Mouse (Mus musculus): ENCODE measurements at regions not wholly inside any gene's neighbourhood (a gene's known extent, or its start where the extent isn't known, plus 50 kb on each side); places are given as distances from the start of the nearest gene placed in this dataset.
"Not testable (repeated sequence)": the region's sequence is repeated elsewhere in the genome, so short reads cannot be mapped to it uniquely, and the experiment has no call there.

DNA sequence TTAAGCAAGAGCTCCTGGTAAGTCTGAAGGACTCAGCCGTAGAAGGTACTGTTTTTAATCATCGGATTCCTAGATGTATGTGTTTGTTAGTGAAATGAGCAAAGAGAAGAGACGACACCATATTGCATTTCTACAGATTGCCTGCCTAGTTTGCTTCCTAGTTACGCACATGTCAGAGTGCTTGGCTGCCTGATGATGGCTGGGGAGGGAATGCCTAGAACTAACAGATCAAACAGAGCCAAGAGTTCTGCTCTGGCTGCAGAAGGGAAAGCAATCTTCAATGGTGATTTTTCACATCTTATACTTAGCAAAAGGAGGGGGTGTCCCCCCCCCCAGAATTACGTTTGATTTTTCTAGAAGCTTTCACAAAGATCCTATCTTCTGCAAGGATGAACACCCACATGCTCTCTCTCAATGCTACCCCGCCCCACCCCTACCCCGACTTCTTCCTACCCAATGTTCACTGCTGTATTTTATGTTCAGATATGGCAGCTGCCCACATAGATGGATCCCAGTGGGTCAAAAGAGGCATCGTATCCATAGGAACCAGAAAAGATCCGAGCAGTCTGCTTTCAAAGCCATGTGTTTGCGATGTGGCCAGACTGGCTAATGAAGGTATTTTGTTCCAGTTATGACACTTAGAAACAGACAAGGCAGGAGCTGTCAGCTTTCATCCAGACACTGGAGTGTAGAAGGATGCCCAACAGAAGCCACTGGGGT is 228.1 kb downstream of the Enc1 start:
- peak overlapping the region; percentile 54 for H3K27ac ChIP-seq (ENCODE audit: low read depth, low read length)

GRCm38 (mm10) chr13:97466585-97466984 is 225.7 kb downstream of the Enc1 start:
- WGBS = 81% methylated on average over 1 of the region's 1 CpGs
- H3K27me3 ChIP-seq (ENCODE audit: insufficient read depth, low read length) = not testable (repeated sequence)

More for the DNA sequence above, 228.1 kb downstream of the Enc1 start:
- DNase-seq (peak; percentile 67), ATAC-seq (peak; percentile 89)
- Histone ChIP-seq H3K36me3 (ENCODE audit: insufficient read depth) (no peaks in the 10 kb centered on the region), H3K27me3 (ENCODE audit: insufficient read depth, low read length) (no peaks in the 10 kb centered on the region), H3K4me2 (ENCODE audit: low read depth) (no peak overlapping the region), H3K4me3 (ENCODE audit: low read depth, low read length) (no peak overlapping the region), H3K4me1 (ENCODE audit: insufficient read depth) (no peaks in the 10 kb centered on the region; the same call in 1 of the 2 replicates), H3K9ac (no peak overlapping the region), H3K9me3 (ENCODE audit: low read length) (no peaks in the 10 kb centered on the region)
- TF ChIP-seq CTCF (IDR thresholded peaks at IDR 0.05; ENCODE audit: low read depth) = no peak
- WGBS = 47% methylated on average over 10 of the region's 10 CpGs

DNA sequence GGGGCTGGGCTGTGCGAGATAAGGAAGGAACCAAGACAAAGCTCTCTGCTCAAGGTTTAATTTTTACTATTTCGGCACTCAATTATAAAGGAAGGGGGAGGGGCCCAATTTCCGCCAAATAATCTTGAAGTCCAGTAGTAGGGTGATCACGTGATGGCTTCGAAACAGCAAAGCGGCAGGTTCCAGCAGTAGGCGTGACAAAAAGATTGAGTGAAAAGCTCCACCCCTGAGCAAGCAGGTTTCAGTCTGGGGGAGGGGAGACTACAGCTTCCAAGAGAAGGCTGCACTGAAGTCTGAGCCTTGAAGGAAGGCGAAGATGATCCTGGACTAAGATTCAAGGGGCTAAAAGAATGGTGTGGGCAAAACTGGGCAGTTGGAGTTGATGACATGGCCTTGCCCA is 222.9 kb downstream of the Enc1 start:
- no peaks in the 10 kb centered on the region for H3K36me3 ChIP-seq (ENCODE audit: insufficient read depth)
- no peaks in the 10 kb centered on the region for H3K9me3 ChIP-seq (ENCODE audit: low read length)
- H3K4me3 ChIP-seq (ENCODE audit: low read depth, low read length) = no peak overlapping the region
- H3K4me2 ChIP-seq (ENCODE audit: low read depth) = no peak overlapping the region
- ATAC-seq = no peak
- no peak overlapping the region for H3K27ac ChIP-seq (ENCODE audit: low read depth, low read length)
- DNase-seq = no peak
- no peaks in the 10 kb centered on the region for H3K4me1 ChIP-seq (ENCODE audit: insufficient read depth)
- 96% methylated on average over 7 of the region's 8 CpGs for WGBS
- H3K9ac ChIP-seq = no peak overlapping the region
- TF ChIP-seq CTCF (IDR thresholded peaks at IDR 0.05; ENCODE audit: low read depth) = no peak
- no peaks in the 10 kb centered on the region for H3K27me3 ChIP-seq (ENCODE audit: insufficient read depth, low read length)

More at GRCm38 (mm10) chr13:97466585-97466984, 225.7 kb downstream of the Enc1 start:
- not testable (repeated sequence) for H3K36me3 ChIP-seq (ENCODE audit: insufficient read depth); H3K4me3 ChIP-seq (ENCODE audit: low read depth, low read length); H3K9me3 ChIP-seq (ENCODE audit: low read length); H3K27ac ChIP-seq (ENCODE audit: low read depth, low read length); H3K9ac ChIP-seq; ATAC-seq; H3K4me1 ChIP-seq (ENCODE audit: insufficient read depth); DNase-seq; H3K4me2 ChIP-seq (ENCODE audit: low read depth)

- no peaks in the 10 kb centered on the region for H3K27me3 ChIP-seq (ENCODE audit: insufficient read depth, low read length)
- H3K4me2 ChIP-seq (ENCODE audit: low read depth) = no peak overlapping the region
- WGBS = 80% methylated on average over 2 of the region's 2 CpGs
- TF ChIP-seq CTCF (IDR thresholded peaks at IDR 0.05; ENCODE audit: low read depth) = no peak
- H3K9me3 ChIP-seq (ENCODE audit: low read length) = no peaks in the 10 kb centered on the region
- H3K36me3 ChIP-seq (ENCODE audit: insufficient read depth) = no peaks in the 10 kb centered on the region
- no peak for DNase-seq
- no peak for ATAC-seq
- no peak overlapping the region for H3K9ac ChIP-seq
- no peak overlapping the region for H3K27ac ChIP-seq (ENCODE audit: low read depth, low read length)
- no peaks in the 10 kb centered on the region for H3K4me1 ChIP-seq (ENCODE audit: insufficient read depth)
- H3K4me3 ChIP-seq (ENCODE audit: low read depth, low read length) = no peak overlapping the region
Measured at GRCm38 (mm10) chr13:97462884-97463235, 222.0 kb downstream of the Enc1 start.

DNA sequence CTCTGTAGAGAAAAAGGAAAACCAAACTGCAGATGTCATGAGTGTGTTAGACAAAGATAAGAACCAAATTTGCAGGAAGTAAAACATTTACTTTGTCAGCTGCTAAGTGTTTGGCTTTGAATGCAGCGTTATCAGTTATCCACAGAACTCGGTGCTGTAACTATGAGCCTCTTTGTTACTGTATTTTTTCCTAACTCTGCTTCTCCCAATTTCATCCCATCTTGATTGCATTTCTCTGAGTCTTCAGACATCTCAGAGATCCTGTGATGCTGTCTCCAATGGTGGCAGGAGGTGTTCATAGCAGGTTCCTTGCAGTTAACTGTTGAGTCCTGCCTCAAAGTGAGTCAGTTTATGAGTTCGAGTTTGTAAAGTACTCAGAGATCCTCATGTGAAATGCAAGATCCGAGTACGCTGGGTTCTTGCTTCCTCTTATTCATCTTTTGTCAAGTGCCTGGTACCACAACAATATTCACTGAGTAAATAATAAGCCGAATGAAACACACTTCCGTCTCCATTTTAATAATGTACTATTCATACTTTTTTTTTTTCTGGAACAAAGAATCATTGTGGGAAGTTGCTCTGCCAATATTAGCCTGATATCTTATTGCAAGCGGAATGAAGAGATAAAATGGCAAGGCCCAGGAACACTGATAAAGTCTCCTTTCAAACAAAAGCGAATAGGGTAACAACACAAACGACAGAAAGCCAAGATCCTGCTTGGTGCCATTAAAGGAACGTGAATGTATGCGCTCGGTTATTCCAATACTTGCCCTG is 221.4 kb downstream of the Enc1 start:
- DNase-seq (no peak), ATAC-seq (no peak)
- no peaks in the 10 kb centered on the region for H3K9me3 ChIP-seq (ENCODE audit: low read length)

DNA sequence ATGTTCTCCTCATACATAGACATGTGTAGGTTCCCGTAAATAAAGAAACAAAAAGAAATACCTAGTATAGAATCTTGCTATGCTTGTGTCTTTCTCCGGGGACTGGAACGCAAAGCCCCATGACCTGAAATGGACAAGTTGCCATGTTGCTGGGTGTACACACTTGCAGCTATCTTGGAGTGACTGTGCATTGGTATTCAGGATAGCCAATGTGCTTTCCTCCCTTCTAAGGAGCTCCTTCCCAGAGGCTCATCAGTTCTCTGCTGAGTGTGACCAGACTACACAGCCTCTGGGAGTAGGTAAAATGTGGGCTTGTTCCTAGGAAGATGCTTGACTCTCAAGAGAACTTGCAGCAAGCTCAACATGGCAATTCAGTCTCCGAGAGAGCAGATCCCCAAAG is 220.3 kb downstream of the Enc1 start:
- Histone ChIP-seq H3K4me2 (ENCODE audit: low read depth) (no peak overlapping the region), H3K9me3 (ENCODE audit: low read length) (no peaks in the 10 kb centered on the region), H3K27me3 (ENCODE audit: insufficient read depth, low read length) (no peaks in the 10 kb centered on the region), H3K36me3 (ENCODE audit: insufficient read depth) (no peaks in the 10 kb centered on the region), H3K9ac (no peak overlapping the region), H3K4me1 (ENCODE audit: insufficient read depth) (no peaks in the 10 kb centered on the region), H3K4me3 (ENCODE audit: low read depth, low read length) (no peak overlapping the region), H3K27ac (ENCODE audit: low read depth, low read length) (no peak overlapping the region)
- TF ChIP-seq CTCF (IDR thresholded peaks at IDR 0.05; ENCODE audit: low read depth) = no peak
- ATAC-seq (no peak), DNase-seq (no peak)
- WGBS = 95% methylated on average over 4 of the region's 4 CpGs

More for the DNA sequence above, 221.4 kb downstream of the Enc1 start:
- no peaks in the 10 kb centered on the region for H3K36me3 ChIP-seq (ENCODE audit: insufficient read depth)
- WGBS = 69% methylated on average over 13 of the region's 13 CpGs
- H3K4me3 ChIP-seq (ENCODE audit: low read depth, low read length) = no peak overlapping the region
- TF ChIP-seq CTCF (IDR thresholded peaks at IDR 0.05; ENCODE audit: low read depth) = no peak
- no peaks in the 10 kb centered on the region for H3K27me3 ChIP-seq (ENCODE audit: insufficient read depth, low read length)
- H3K27ac ChIP-seq (ENCODE audit: low read depth, low read length) = no peak overlapping the region
- no peak overlapping the region for H3K4me2 ChIP-seq (ENCODE audit: low read depth)
- H3K9ac ChIP-seq = no peak overlapping the region
- H3K4me1 ChIP-seq (ENCODE audit: insufficient read depth) = no peaks in the 10 kb centered on the region

- no peak for DNase-seq
- Histone ChIP-seq H3K4me3 (ENCODE audit: low read depth, low read length) (no peak overlapping the region), H3K4me1 (ENCODE audit: insufficient read depth) (no peaks in the 10 kb centered on the region), H3K27ac (ENCODE audit: low read depth, low read length) (no peak overlapping the region), H3K9me3 (ENCODE audit: low read length) (no peaks in the 10 kb centered on the region), H3K36me3 (ENCODE audit: insufficient read depth) (no peaks in the 10 kb centered on the region), H3K27me3 (ENCODE audit: insufficient read depth, low read length) (no peaks in the 10 kb centered on the region), H3K9ac (no peak overlapping the region), H3K4me2 (ENCODE audit: low read depth) (no peak overlapping the region)
- no peak for TF ChIP-seq CTCF (IDR thresholded peaks at IDR 0.05; ENCODE audit: low read depth)
- no peak for ATAC-seq
- WGBS = 81% methylated on average over 7 of the region's 7 CpGs
Measured at GRCm38 (mm10) chr13:97459106-97459505, 218.2 kb downstream of the Enc1 start.
